Mouse (Mus musculus): Measurements from ENCODE around the gene Ctnnbl1. TPM values are rescaled to one million over a fixed set of nuclear protein-coding genes. Genes with fewer than 3 reads are reported as not detected.

The Ctnnbl1 gene
- polyA plus RNA-seq, 1 experiment from 2014 or later = 53.0 TPM

GRCm38 (mm10) chr2:157918529-157918928 lies 181.3 kb downstream of the Ctnnbl1 start:
- peak overlapping the region; percentile 46; the same call in 1 of the 2 replicates for H3K9ac ChIP-seq (ENCODE audit: low read depth, low read length)
- H3K36me3 ChIP-seq (ENCODE audit: control insufficient read depth, insufficient read depth, low read length) = no peaks in the 10 kb centered on the region
- H3K4me1 ChIP-seq (ENCODE audit: control insufficient read depth, insufficient read depth, low read depth, low read length) = peaks cover 35% of the 10 kb centered on the region
- ATAC-seq = no peak
- H3K4me3 ChIP-seq (ENCODE audit: low read length) = peak overlapping the region; percentile 1; the same call in 1 of the 2 replicates
- peaks cover 2% of the 10 kb centered on the region; the same call in 1 of the 2 replicates for H3K27me3 ChIP-seq (replicated peaks; ENCODE audit: control insufficient read depth, insufficient read depth, low read length)
- peak overlapping the region; percentile 86 for H3K4me2 ChIP-seq (ENCODE audit: low read length)
- 0 out of 2 replicates have a peak overlapping the region, but pooled peaks have one; percentile 2 for H3K27ac ChIP-seq (ENCODE audit: low read depth, low read length)
- H3K9me3 ChIP-seq (ENCODE audit: control insufficient read depth, low read length) = no peaks in the 10 kb centered on the region
- 5% methylated on average over 10 of the region's 10 CpGs for WGBS

- peaks cover 35% of the 10 kb centered on the region for H3K4me1 ChIP-seq (ENCODE audit: control insufficient read depth, insufficient read depth, low read depth, low read length)
- H3K27ac ChIP-seq (ENCODE audit: low read depth, low read length) = no peak overlapping the region
- H3K9ac ChIP-seq (ENCODE audit: low read depth, low read length) = no peak overlapping the region; the same call in 1 of the 2 replicates
Observed at GRCm38 (mm10) chr2:157921551-157921950, 184.3 kb downstream of the Ctnnbl1 start.

GRCm38 (mm10) chr2:157923406-157923805 lies 186.2 kb downstream of the Ctnnbl1 start:
- Histone ChIP-seq H3K4me2 (ENCODE audit: low read length) (peak overlapping the region; percentile 31), H3K4me3 (ENCODE audit: low read length) (no peak overlapping the region), H3K36me3 (ENCODE audit: control insufficient read depth, insufficient read depth, low read length) (no peaks in the 10 kb centered on the region), H3K9ac (ENCODE audit: low read depth, low read length) (peak overlapping the region; percentile 44), H3K4me1 (ENCODE audit: control insufficient read depth, insufficient read depth, low read depth, low read length) (peaks cover 42% of the 10 kb centered on the region), H3K27me3 (replicated peaks; ENCODE audit: control insufficient read depth, insufficient read depth, low read length) (no peaks in the 10 kb centered on the region), H3K27ac (ENCODE audit: low read depth, low read length) (peak overlapping the region; percentile 32; the same call in 1 of the 2 replicates), H3K9me3 (ENCODE audit: control insufficient read depth, low read length) (no peaks in the 10 kb centered on the region)
- no peak for ATAC-seq
- 3% methylated on average over 7 of the region's 7 CpGs for WGBS

More at GRCm38 (mm10) chr2:157921551-157921950, 184.3 kb downstream of the Ctnnbl1 start:
- Histone ChIP-seq H3K9me3 (ENCODE audit: control insufficient read depth, low read length) (no peaks in the 10 kb centered on the region), H3K27me3 (replicated peaks; ENCODE audit: control insufficient read depth, insufficient read depth, low read length) (0 out of 2 replicates have a peak, but pooled peaks cover 2% of the 10 kb centered on the region), H3K36me3 (ENCODE audit: control insufficient read depth, insufficient read depth, low read length) (no peaks in the 10 kb centered on the region), H3K4me3 (ENCODE audit: low read length) (no peak overlapping the region), H3K4me2 (ENCODE audit: low read length) (no peak overlapping the region)
- peak; percentile 35; the same call in 1 of the 2 replicates for ATAC-seq
- WGBS = 54% methylated on average over 7 of the region's 7 CpGs

GRCm38 (mm10) chr2:157924504-157924903 lies 187.3 kb downstream of the Ctnnbl1 start:
- H3K4me3 ChIP-seq (ENCODE audit: low read length) = no peak overlapping the region
- H3K9me3 ChIP-seq (ENCODE audit: control insufficient read depth, low read length) = no peaks in the 10 kb centered on the region
- H3K27ac ChIP-seq (ENCODE audit: low read depth, low read length) = no peak overlapping the region
- H3K4me1 ChIP-seq (ENCODE audit: control insufficient read depth, insufficient read depth, low read depth, low read length) = peaks cover 46% of the 10 kb centered on the region
- no peaks in the 10 kb centered on the region for H3K27me3 ChIP-seq (replicated peaks; ENCODE audit: control insufficient read depth, insufficient read depth, low read length)
- no peaks in the 10 kb centered on the region for H3K36me3 ChIP-seq (ENCODE audit: control insufficient read depth, insufficient read depth, low read length)
- H3K9ac ChIP-seq (ENCODE audit: low read depth, low read length) = no peak overlapping the region
- no peak overlapping the region for H3K4me2 ChIP-seq (ENCODE audit: low read length)
- 68% methylated on average over 5 of the region's 5 CpGs for WGBS
- no peak for ATAC-seq

- WGBS = 34% methylated on average over 7 of the region's 7 CpGs
Observed at GRCm38 (mm10) chr2:157926502-157926901, 189.3 kb downstream of the Ctnnbl1 start.

GRCm38 (mm10) chr2:157926927-157927326 lies 189.7 kb downstream of the Ctnnbl1 start:
- 49% methylated on average over 3 of the region's 3 CpGs for WGBS

More at GRCm38 (mm10) chr2:157926502-157926901, 189.3 kb downstream of the Ctnnbl1 start:
- ATAC-seq = no peak
- no peaks in the 10 kb centered on the region for H3K9me3 ChIP-seq (ENCODE audit: control insufficient read depth, low read length)
- H3K9ac ChIP-seq (ENCODE audit: low read depth, low read length) = no peak overlapping the region
- no peak overlapping the region for H3K4me2 ChIP-seq (ENCODE audit: low read length)
- no peak overlapping the region; the same call in 1 of the 2 replicates for H3K27ac ChIP-seq (ENCODE audit: low read depth, low read length)
- H3K36me3 ChIP-seq (ENCODE audit: control insufficient read depth, insufficient read depth, low read length) = no peaks in the 10 kb centered on the region
- peaks cover 43% of the 10 kb centered on the region for H3K4me1 ChIP-seq (ENCODE audit: control insufficient read depth, insufficient read depth, low read depth, low read length)
- H3K4me3 ChIP-seq (ENCODE audit: low read length) = no peak overlapping the region
- no peaks in the 10 kb centered on the region for H3K27me3 ChIP-seq (replicated peaks; ENCODE audit: control insufficient read depth, insufficient read depth, low read length)

GRCm38 (mm10) chr2:157927397-157927796 lies 190.2 kb downstream of the Ctnnbl1 start:
- peak overlapping the region; percentile 39; the same call in 1 of the 2 replicates for H3K9ac ChIP-seq (ENCODE audit: low read depth, low read length)
- WGBS = 34% methylated on average over 20 of the region's 20 CpGs

More at GRCm38 (mm10) chr2:157926927-157927326, 189.7 kb downstream of the Ctnnbl1 start:
- H3K27me3 ChIP-seq (replicated peaks; ENCODE audit: control insufficient read depth, insufficient read depth, low read length) = no peaks in the 10 kb centered on the region
- H3K9me3 ChIP-seq (ENCODE audit: control insufficient read depth, low read length) = no peaks in the 10 kb centered on the region
- no peaks in the 10 kb centered on the region for H3K36me3 ChIP-seq (ENCODE audit: control insufficient read depth, insufficient read depth, low read length)
- H3K9ac ChIP-seq (ENCODE audit: low read depth, low read length) = no peak overlapping the region
- peaks cover 38% of the 10 kb centered on the region for H3K4me1 ChIP-seq (ENCODE audit: control insufficient read depth, insufficient read depth, low read depth, low read length)
- H3K27ac ChIP-seq (ENCODE audit: low read depth, low read length) = no peak overlapping the region; the same call in 1 of the 2 replicates
- H3K4me2 ChIP-seq (ENCODE audit: low read length) = no peak overlapping the region; the same call in 1 of the 2 replicates
- no peak for ATAC-seq
- no peak overlapping the region for H3K4me3 ChIP-seq (ENCODE audit: low read length)

GRCm38 (mm10) chr2:157927815-157928214 lies 190.6 kb downstream of the Ctnnbl1 start:
- H3K4me2 ChIP-seq (ENCODE audit: low read length) = no peak overlapping the region
- H3K27ac ChIP-seq (ENCODE audit: low read depth, low read length) = peak overlapping the region; percentile 0; the same call in 1 of the 2 replicates
- H3K9ac ChIP-seq (ENCODE audit: low read depth, low read length) = peak overlapping the region; percentile 39; the same call in 1 of the 2 replicates
- H3K4me1 ChIP-seq (ENCODE audit: control insufficient read depth, insufficient read depth, low read depth, low read length) = peaks cover 36% of the 10 kb centered on the region
- no peak for ATAC-seq
- no peaks in the 10 kb centered on the region for H3K27me3 ChIP-seq (replicated peaks; ENCODE audit: control insufficient read depth, insufficient read depth, low read length)
- no peaks in the 10 kb centered on the region for H3K9me3 ChIP-seq (ENCODE audit: control insufficient read depth, low read length)
- 21% methylated on average over 2 of the region's 2 CpGs for WGBS
- H3K4me3 ChIP-seq (ENCODE audit: low read length) = no peak overlapping the region
- H3K36me3 ChIP-seq (ENCODE audit: control insufficient read depth, insufficient read depth, low read length) = no peaks in the 10 kb centered on the region

More at GRCm38 (mm10) chr2:157927397-157927796, 190.2 kb downstream of the Ctnnbl1 start:
- no peak overlapping the region for H3K4me3 ChIP-seq (ENCODE audit: low read length)
- no peaks in the 10 kb centered on the region for H3K36me3 ChIP-seq (ENCODE audit: control insufficient read depth, insufficient read depth, low read length)
- ATAC-seq = no peak
- H3K27me3 ChIP-seq (replicated peaks; ENCODE audit: control insufficient read depth, insufficient read depth, low read length) = no peaks in the 10 kb centered on the region
- peak overlapping the region; percentile 0; the same call in 1 of the 2 replicates for H3K27ac ChIP-seq (ENCODE audit: low read depth, low read length)
- peak overlapping the region; percentile 22; the same call in 1 of the 2 replicates for H3K4me2 ChIP-seq (ENCODE audit: low read length)
- H3K4me1 ChIP-seq (ENCODE audit: control insufficient read depth, insufficient read depth, low read depth, low read length) = peaks cover 36% of the 10 kb centered on the region
- no peaks in the 10 kb centered on the region for H3K9me3 ChIP-seq (ENCODE audit: control insufficient read depth, low read length)

GRCm38 (mm10) chr2:157932655-157933054 lies 195.5 kb downstream of the Ctnnbl1 start:
- Histone ChIP-seq H3K27ac (ENCODE audit: low read depth, low read length) (no peak overlapping the region), H3K4me2 (ENCODE audit: low read length) (no peak overlapping the region), H3K9ac (ENCODE audit: low read depth, low read length) (no peak overlapping the region), H3K4me3 (ENCODE audit: low read length) (no peak overlapping the region), H3K9me3 (ENCODE audit: control insufficient read depth, low read length) (no peaks in the 10 kb centered on the region), H3K27me3 (replicated peaks; ENCODE audit: control insufficient read depth, insufficient read depth, low read length) (no peaks in the 10 kb centered on the region), H3K36me3 (ENCODE audit: control insufficient read depth, insufficient read depth, low read length) (peaks cover 2% of the 10 kb centered on the region), H3K4me1 (ENCODE audit: control insufficient read depth, insufficient read depth, low read depth, low read length) (peaks cover 16% of the 10 kb centered on the region)
- 74% methylated on average over 4 of the region's 4 CpGs for WGBS
- ATAC-seq = no peak

Measured in hindbrain, embryonic 16.5 days (tissue).